Mouse (Mus musculus): ENCODE measurements around the gene Map2k2.
A peak's percentile ranks its signal among the peaks of the same experiment; 100 is the strongest.
"Not testable (repeated sequence)": the region's sequence is repeated elsewhere in the genome, so short reads cannot be mapped to it uniquely, and the experiment has no call there.

Map2k2 gene

GRCm38 (mm10) chr10:81142551-81142981, 36.9 kb downstream of the Map2k2 start:
- DNase-seq (ENCODE audit: low read depth, low spot score), result no peak

GRCm38 (mm10) chr10:81143157-81143633, 37.5 kb downstream of the Map2k2 start:
- no peak for DNase-seq (ENCODE audit: low read depth, low spot score)

GRCm38 (mm10) chr10:81143845-81144437, 38.2 kb downstream of the Map2k2 start:
- DNase-seq (ENCODE audit: low read depth, low spot score), result no peak

- DNase-seq (ENCODE audit: low read depth, low spot score), result no peak
These were observed 39.0 kb downstream of the Map2k2 start for GRCm38 (mm10) chr10:81144667-81145066.

- no peak for DNase-seq (ENCODE audit: low read depth, low spot score)
These were observed 39.6 kb downstream of the Map2k2 start for GRCm38 (mm10) chr10:81145307-81145706.

GRCm38 (mm10) chr10:81145778-81146177, 40.1 kb downstream of the Map2k2 start:
- DNase-seq (ENCODE audit: low read depth, low spot score), result peak; percentile 14

- DNase-seq (ENCODE audit: low read depth, low spot score), result no peak
These were observed 40.6 kb downstream of the Map2k2 start for GRCm38 (mm10) chr10:81146296-81146695.

- no peak for DNase-seq (ENCODE audit: low read depth, low spot score)
These were observed 45.5 kb downstream of the Map2k2 start for GRCm38 (mm10) chr10:81151261-81151660.

GRCm38 (mm10) chr10:81152609-81153008, 46.9 kb downstream of the Map2k2 start:
- peak; percentile 18 for DNase-seq (ENCODE audit: low read depth, low spot score)

GRCm38 (mm10) chr10:81154313-81154712, 48.6 kb downstream of the Map2k2 start:
- peak; percentile 31 for DNase-seq (ENCODE audit: low read depth, low spot score)

GRCm38 (mm10) chr10:81154736-81155135, 49.0 kb downstream of the Map2k2 start:
- no peak for DNase-seq (ENCODE audit: low read depth, low spot score)

GRCm38 (mm10) chr10:81161602-81162317, 56.0 kb downstream of the Map2k2 start:
- DNase-seq (ENCODE audit: low read depth, low spot score), result no peak

GRCm38 (mm10) chr10:81162318-81162652, 56.6 kb downstream of the Map2k2 start:
- peak; percentile 66 for DNase-seq (ENCODE audit: low read depth, low spot score)

GRCm38 (mm10) chr10:81165118-81165517, 59.4 kb downstream of the Map2k2 start:
- DNase-seq (ENCODE audit: low read depth, low spot score), result no peak

- peak; percentile 99 for DNase-seq (ENCODE audit: low read depth, low spot score)
These were observed 61.7 kb downstream of the Map2k2 start, which contains the start of gene Pias4 for GRCm38 (mm10) chr10:81167200-81168086. Gene Pias4 (minus strand): TSS chr10:81167923.

GRCm38 (mm10) chr10:81168087-81168431, 62.3 kb downstream of the Map2k2 start:
- DNase-seq (ENCODE audit: low read depth, low spot score), result no peak

GRCm38 (mm10) chr10:81168521-81169244, 63.0 kb downstream of the Map2k2 start:
- peak; percentile 94 for DNase-seq (ENCODE audit: low read depth, low spot score)

- peak; percentile 34 for DNase-seq (ENCODE audit: low read depth, low spot score)
These were observed 63.7 kb downstream of the Map2k2 start for GRCm38 (mm10) chr10:81169411-81169900.

GRCm38 (mm10) chr10:81173132-81173531, 67.4 kb downstream of the Map2k2 start:
- DNase-seq (ENCODE audit: low read depth, low spot score), result peak; percentile 93

- peak; percentile 92 for DNase-seq (ENCODE audit: low read depth, low spot score)
These were observed 69.1 kb downstream of the Map2k2 start for GRCm38 (mm10) chr10:81174617-81175344.

- not testable (repeated sequence) for DNase-seq (ENCODE audit: low read depth, low spot score)
These were observed 69.6 kb downstream of the Map2k2 start for GRCm38 (mm10) chr10:81175345-81175701.

All from R1 (cell line).